Mouse (Mus musculus) lung, postnatal 25 days (tissue): ENCODE results near the gene Rbfox1.

Source experiments
- DNase-seq: peaks from one replicate; pipeline ENCODE4 v3.0.0; 2022; ENCODE audit warnings: low spot score

Gene Rbfox1

GRCm38 (mm10) chr16:6946151-6946550 lies 1061.0 kb downstream of the Rbfox1 start:
- no peak for DNase-seq

GRCm38 (mm10) chr16:6949666-6950065 lies 1064.5 kb downstream of the Rbfox1 start:
- DNase-seq: no peak

- DNase-seq: no peak
Measured at GRCm38 (mm10) chr16:6955102-6955675, 1070.0 kb downstream of the Rbfox1 start.

GRCm38 (mm10) chr16:6961931-6962379 lies 1076.8 kb downstream of the Rbfox1 start:
- DNase-seq: no peak

GRCm38 (mm10) chr16:6962508-6962907 lies 1077.4 kb downstream of the Rbfox1 start:
- no peak for DNase-seq

DNA sequence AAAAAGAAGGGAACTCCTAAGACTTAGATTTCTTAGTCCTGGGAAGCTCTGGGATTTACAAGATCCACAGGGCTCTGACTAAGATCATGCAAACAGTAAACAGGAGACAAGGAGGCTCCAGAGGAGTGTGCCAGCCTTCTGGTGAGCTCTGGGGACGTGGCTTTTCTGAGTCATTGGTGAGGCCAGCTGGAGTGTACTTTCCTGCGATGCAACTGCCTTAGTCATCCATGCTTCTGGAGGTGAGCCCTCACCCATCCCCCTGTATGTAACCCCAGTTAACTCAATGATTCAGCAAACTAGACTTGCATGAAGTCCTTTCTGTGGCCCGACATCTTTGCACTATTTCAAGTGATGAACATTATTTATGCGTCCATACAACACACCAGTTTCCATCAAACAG lies 1078.4 kb downstream of the Rbfox1 start:
- DNase-seq: no peak

- no peak for DNase-seq
Measured at GRCm38 (mm10) chr16:6964720-6965583, 1079.8 kb downstream of the Rbfox1 start.

DNA sequence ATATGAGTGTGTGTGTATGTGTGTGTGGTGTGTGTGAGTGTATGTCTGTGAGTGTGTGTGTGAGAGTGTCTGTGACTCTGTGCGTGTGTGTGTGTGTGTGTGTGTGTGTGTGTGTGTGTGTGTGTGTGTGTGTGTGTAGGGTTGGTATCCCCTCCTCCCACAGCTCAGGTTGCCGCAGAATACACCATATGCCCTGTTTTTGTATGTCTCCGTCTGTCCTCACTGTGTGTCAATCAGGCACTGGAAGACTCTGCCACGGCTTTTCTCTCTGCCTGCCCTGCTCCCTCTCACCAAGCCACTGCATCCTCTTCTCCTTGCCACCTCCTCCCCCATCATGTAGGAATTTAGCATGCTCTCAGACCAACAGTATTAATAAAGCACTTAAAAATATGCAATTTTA lies 1084.8 kb downstream of the Rbfox1 start:
- no peak for DNase-seq

- no peak for DNase-seq
Measured at GRCm38 (mm10) chr16:6976341-6976740, 1091.2 kb downstream of the Rbfox1 start.

DNA sequence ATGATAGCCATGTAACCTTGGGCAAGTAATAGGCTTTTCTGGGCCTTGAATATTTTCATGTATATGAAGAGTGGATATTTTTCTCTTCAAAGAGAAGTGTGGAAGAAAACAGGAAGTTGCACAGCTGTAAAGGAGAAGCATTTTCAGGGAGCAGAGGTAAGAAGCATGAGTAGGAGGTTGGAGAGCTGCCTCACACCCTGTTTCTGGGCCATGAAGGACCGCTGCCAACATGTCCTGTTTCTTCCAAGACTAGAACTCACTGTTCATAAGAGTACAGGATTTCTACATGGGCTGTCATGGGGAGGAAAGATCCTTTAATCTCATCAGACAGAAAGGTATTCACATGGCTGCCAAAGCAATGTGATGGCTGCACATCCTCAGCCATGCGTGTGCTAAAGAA lies 1098.8 kb downstream of the Rbfox1 start:
- DNase-seq: no peak

- peak; percentile 23 for DNase-seq
Measured at GRCm38 (mm10) chr16:6986031-6986430, 1100.9 kb downstream of the Rbfox1 start.

- DNase-seq: no peak
Measured at GRCm38 (mm10) chr16:6986494-6986893, 1101.3 kb downstream of the Rbfox1 start.

DNA sequence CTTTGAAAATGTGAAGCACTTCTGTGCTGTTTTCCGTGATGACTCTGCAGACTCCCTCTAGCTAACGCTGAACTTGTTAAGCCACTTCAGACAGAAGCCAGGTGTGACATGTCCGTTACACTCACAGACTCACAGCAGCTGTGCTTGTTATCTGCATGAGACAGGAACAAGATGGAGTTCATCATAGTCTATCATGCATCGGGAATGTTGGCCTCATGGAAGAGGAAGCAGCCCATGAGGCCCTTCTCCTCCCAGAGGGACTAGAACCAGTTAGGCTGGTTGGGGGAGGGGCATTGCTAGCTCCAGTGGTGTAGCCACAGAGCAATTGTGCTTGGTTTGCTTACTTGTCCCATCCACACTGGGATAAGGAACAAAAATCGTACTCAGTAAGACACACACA lies 1107.1 kb downstream of the Rbfox1 start:
- peak; percentile 42 for DNase-seq

DNA sequence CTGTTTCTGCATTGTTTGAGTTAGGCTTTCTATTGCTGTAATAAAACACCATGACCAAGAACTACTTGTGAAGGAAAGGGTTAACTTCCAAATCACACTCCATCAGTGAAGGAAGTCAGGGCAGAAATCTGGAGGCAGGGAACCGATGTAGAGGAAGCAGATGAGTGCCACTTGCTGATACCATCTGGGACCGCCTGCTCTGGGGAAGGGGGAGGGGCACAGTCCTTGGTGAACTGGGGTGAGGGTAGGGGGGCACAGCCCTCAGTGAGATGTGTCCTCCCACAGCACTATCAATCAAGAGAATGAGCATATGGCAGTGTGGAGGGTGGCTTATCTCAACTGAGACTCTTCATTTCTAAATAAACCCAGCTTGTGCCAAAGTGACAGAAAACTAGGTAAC lies 1108.0 kb downstream of the Rbfox1 start:
- DNase-seq: no peak

DNA sequence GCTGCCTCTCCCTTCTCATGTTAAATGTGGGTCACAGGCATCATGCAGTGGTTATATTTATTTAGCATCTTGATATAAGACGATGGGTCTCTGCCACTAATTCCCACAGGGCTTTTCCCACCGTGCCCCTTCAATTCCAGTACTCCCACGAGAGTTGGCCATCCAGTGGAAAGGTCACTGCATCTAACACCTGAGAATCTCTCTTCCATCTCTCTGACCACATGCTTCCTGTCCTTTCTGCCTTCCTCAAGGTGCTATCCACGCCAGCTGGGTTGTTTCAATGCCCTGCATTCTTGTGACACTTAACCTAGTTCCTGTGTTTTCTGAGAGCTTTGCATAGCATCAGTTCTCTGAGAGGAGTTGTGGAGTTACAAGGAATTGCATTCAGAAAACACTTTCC lies 1112.0 kb downstream of the Rbfox1 start:
- no peak for DNase-seq

- DNase-seq: no peak
Measured at GRCm38 (mm10) chr16:6997834-6998233, 1112.7 kb downstream of the Rbfox1 start.

GRCm38 (mm10) chr16:7004565-7004964 lies 1119.4 kb downstream of the Rbfox1 start:
- no peak for DNase-seq

- peak; percentile 27 for DNase-seq
Measured at GRCm38 (mm10) chr16:7005478-7005877, 1120.3 kb downstream of the Rbfox1 start.

- DNase-seq: no peak
Measured at GRCm38 (mm10) chr16:7017310-7017709, 1132.2 kb downstream of the Rbfox1 start.

- no peak for DNase-seq
Measured at GRCm38 (mm10) chr16:7034231-7034630, 1149.1 kb downstream of the Rbfox1 start.

DNA sequence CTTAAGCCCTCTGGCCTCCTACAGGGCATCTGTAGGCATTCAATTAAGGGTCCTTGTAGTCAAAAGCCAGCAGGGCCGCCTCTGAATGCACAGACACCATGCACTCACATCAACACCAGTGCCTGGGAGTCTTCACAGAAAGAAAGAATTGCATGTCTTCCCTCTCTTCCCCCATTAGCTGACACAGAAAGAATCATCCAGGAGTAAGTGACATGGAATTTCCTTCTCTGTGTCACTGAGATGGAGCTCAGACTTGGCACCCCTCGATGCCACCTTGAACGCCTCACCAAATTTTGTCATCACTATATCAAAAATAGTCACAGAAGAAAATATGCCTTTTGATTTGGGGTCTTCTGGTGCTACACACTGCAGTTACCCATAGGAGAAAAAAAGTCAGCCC lies 1151.4 kb downstream of the Rbfox1 start:
- DNase-seq: no peak

DNA sequence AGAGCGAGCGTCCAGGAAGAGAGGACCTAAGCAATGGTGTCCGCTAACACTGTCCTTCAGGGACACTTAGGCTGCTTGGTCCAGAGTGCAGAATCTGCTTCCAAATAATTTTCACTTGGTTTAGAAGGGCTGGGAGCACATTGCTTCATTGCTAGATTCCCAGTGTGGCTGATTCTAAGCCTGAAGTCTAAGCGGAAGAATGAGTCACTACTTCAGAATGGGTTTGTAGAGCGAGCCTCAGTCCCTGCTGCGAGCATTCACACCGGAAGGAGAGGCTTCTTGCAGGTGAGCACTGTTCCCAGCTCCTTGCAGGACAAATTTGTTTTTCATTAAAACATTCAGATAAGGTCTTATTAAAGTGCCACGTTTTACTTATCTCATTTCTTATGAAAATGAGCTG lies 1151.8 kb downstream of the Rbfox1 start:
- DNase-seq: no peak

DNA sequence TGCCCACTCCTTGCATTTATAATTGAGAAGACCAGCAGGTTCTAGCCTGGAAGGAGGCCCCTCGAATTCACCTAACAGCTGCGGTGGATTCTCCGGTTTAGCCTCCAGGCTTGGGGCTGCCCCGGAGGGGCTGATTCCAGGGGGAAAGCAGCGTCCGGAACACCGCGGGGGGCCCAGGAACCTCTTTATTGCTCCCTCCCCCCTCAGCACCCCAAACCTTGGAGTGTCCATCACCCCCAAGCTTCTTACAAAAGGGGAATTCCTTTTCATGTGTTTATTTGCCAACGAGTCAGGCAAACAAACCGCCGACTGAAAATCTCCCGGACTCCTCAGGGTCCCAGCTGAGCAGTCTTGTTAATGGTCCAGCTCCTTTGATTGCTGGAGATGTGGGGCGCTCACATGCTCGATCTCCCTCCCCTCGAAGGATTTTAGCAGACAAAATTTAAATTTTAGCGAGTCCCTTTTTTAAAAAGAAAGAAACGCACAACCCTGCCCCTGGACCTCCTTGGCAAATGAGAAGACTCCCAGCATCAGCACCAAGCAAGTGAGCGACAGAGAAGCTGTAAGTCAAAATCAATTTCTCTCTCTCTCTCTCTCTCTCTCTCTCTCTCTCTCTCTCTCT lies 1153.6 kb downstream of the Rbfox1 start:
- DNase-seq: no peak
